Mouse (Mus musculus): ENCODE measurements around the gene Krt79. TPM values are rescaled to one million over a fixed set of nuclear protein-coding genes. Genes with fewer than 3 reads are reported as not detected.

Gene Krt79
- polyA plus RNA-seq, 1 experiment from 2014 or later = not detected

GRCm38 (mm10) chr15:101927340-101928080 is 12.6 kb downstream of the Krt79 start:
- ATAC-seq (peak; percentile 40; the same call in 1 of the 2 replicates), DNase-seq (peak; percentile 55)
- no peak overlapping the region for H3K27ac ChIP-seq (ENCODE audit: low read depth)
- H3K9ac ChIP-seq (replicated peaks) = no peak overlapping the region
- TF ChIP-seq EP300 (IDR thresholded peaks at IDR 0.05; ENCODE audit: low read depth) (no peak), CTCF (IDR thresholded peaks at IDR 0.05; ENCODE audit: low read depth) (no peak)
- WGBS (ENCODE audit: insufficient replicate concordance) = 62% methylated on average over 12 of the region's 12 CpGs
- no peaks in the 10 kb centered on the region for H3K36me3 ChIP-seq (replicated peaks; ENCODE audit: insufficient read depth, low read length)
- peaks cover 15% of the 10 kb centered on the region for H3K4me1 ChIP-seq (ENCODE audit: insufficient read depth)
- no peak overlapping the region for H3K4me2 ChIP-seq (ENCODE audit: low read depth, low read length)
- H3K9me3 ChIP-seq (ENCODE audit: low read length) = no peaks in the 10 kb centered on the region
- peaks cover 8% of the 10 kb centered on the region for H3K27me3 ChIP-seq (ENCODE audit: insufficient read depth, low read length)
- no peak overlapping the region for H3K4me3 ChIP-seq (ENCODE audit: low read depth, low read length)

- no peak for TF ChIP-seq EP300 (IDR thresholded peaks at IDR 0.05; ENCODE audit: low read depth)
- no peak for TF ChIP-seq CTCF (IDR thresholded peaks at IDR 0.05; ENCODE audit: low read depth)
- DNase-seq (no peak), ATAC-seq (peak; percentile 30; the same call in 1 of the 2 replicates)
- 83% methylated on average over 1 of the region's 1 CpGs for WGBS (ENCODE audit: insufficient replicate concordance)
- Histone ChIP-seq H3K27me3 (ENCODE audit: insufficient read depth, low read length) (peaks cover 2% of the 10 kb centered on the region), H3K9me3 (ENCODE audit: low read length) (no peaks in the 10 kb centered on the region), H3K4me3 (ENCODE audit: low read depth, low read length) (no peak overlapping the region), H3K9ac (replicated peaks) (no peak overlapping the region), H3K4me2 (ENCODE audit: low read depth, low read length) (no peak overlapping the region), H3K36me3 (replicated peaks; ENCODE audit: insufficient read depth, low read length) (no peaks in the 10 kb centered on the region), H3K27ac (ENCODE audit: low read depth) (no peak overlapping the region), H3K4me1 (ENCODE audit: insufficient read depth) (peaks cover 15% of the 10 kb centered on the region)
These were observed 15.1 kb downstream of the Krt79 start for GRCm38 (mm10) chr15:101925041-101925440.

- H3K27ac ChIP-seq (ENCODE audit: low read depth) = no peak within 1 kb of the TSS
- 75% methylated on average over 11 of the region's 11 CpGs for WGBS (ENCODE audit: insufficient replicate concordance)
- H3K4me2 ChIP-seq (ENCODE audit: low read depth, low read length) = no peak within 1 kb of the TSS
- ATAC-seq = no peak
- H3K9ac ChIP-seq (replicated peaks) = no peak within 1 kb of the TSS
- no peak for DNase-seq
- peaks cover 15% of the 10 kb centered on the region for H3K4me1 ChIP-seq (ENCODE audit: insufficient read depth)
- no peaks in the 10 kb centered on the region for H3K9me3 ChIP-seq (ENCODE audit: low read length)
- no peak for TF ChIP-seq CTCF (IDR thresholded peaks at IDR 0.05; ENCODE audit: low read depth)
- TF ChIP-seq EP300 (IDR thresholded peaks at IDR 0.05; ENCODE audit: low read depth) = no peak
- H3K4me3 ChIP-seq (ENCODE audit: low read depth, low read length) = no peak within 1 kb of the TSS
- no peaks in the 10 kb centered on the region for H3K27me3 ChIP-seq (ENCODE audit: insufficient read depth, low read length)
- H3K36me3 ChIP-seq (replicated peaks; ENCODE audit: insufficient read depth, low read length) = no peaks in the 10 kb centered on the region
These were observed 15.5 kb downstream of the Krt79 start, which contains the start of gene Krt4 for GRCm38 (mm10) chr15:101924635-101925034. Gene Krt4, minus strand, starts transcription at chr15:101924735.

GRCm38 (mm10) chr15:101922296-101922695 is 17.8 kb downstream of the Krt79 start:
- peak; percentile 67 for ATAC-seq

GRCm38 (mm10) chr15:101916072-101916471 is 24.1 kb downstream of the Krt79 start:
- no peak for ATAC-seq
- H3K27ac ChIP-seq (ENCODE audit: low read depth) = no peak overlapping the region
- WGBS (ENCODE audit: insufficient replicate concordance) = 53% methylated on average over 2 of the region's 2 CpGs

More at GRCm38 (mm10) chr15:101922296-101922695, 17.8 kb downstream of the Krt79 start:
- Histone ChIP-seq H3K4me2 (ENCODE audit: low read depth, low read length) (no peak overlapping the region), H3K27ac (ENCODE audit: low read depth) (no peak overlapping the region), H3K9ac (replicated peaks) (no peak overlapping the region), H3K36me3 (replicated peaks; ENCODE audit: insufficient read depth, low read length) (no peaks in the 10 kb centered on the region), H3K27me3 (ENCODE audit: insufficient read depth, low read length) (0 out of 2 replicates have a peak, but pooled peaks cover 9% of the 10 kb centered on the region), H3K4me3 (ENCODE audit: low read depth, low read length) (no peak overlapping the region), H3K4me1 (ENCODE audit: insufficient read depth) (peaks cover 11% of the 10 kb centered on the region), H3K9me3 (ENCODE audit: low read length) (no peaks in the 10 kb centered on the region)
- TF ChIP-seq EP300 (IDR thresholded peaks at IDR 0.05; ENCODE audit: low read depth) (no peak), CTCF (IDR thresholded peaks at IDR 0.05; ENCODE audit: low read depth) (no peak)
- DNase-seq = no peak
- WGBS (ENCODE audit: insufficient replicate concordance) = 64% methylated on average over 2 of the region's 2 CpGs

GRCm38 (mm10) chr15:101904849-101905248 is 35.3 kb downstream of the Krt79 start:
- 83% methylated on average over 5 of the region's 5 CpGs for WGBS (ENCODE audit: insufficient replicate concordance)
- DNase-seq = no peak

More at GRCm38 (mm10) chr15:101916072-101916471, 24.1 kb downstream of the Krt79 start:
- no peaks in the 10 kb centered on the region for H3K9me3 ChIP-seq (ENCODE audit: low read length)
- no peaks in the 10 kb centered on the region for H3K4me1 ChIP-seq (ENCODE audit: insufficient read depth)
- TF ChIP-seq CTCF (IDR thresholded peaks at IDR 0.05; ENCODE audit: low read depth) = no peak
- no peak for TF ChIP-seq EP300 (IDR thresholded peaks at IDR 0.05; ENCODE audit: low read depth)
- no peak overlapping the region for H3K9ac ChIP-seq (replicated peaks)
- H3K4me2 ChIP-seq (ENCODE audit: low read depth, low read length) = no peak overlapping the region
- H3K27me3 ChIP-seq (ENCODE audit: insufficient read depth, low read length) = peaks cover 13% of the 10 kb centered on the region; the same call in 1 of the 2 replicates
- no peaks in the 10 kb centered on the region for H3K36me3 ChIP-seq (replicated peaks; ENCODE audit: insufficient read depth, low read length)
- DNase-seq = no peak
- H3K4me3 ChIP-seq (ENCODE audit: low read depth, low read length) = no peak overlapping the region

More at GRCm38 (mm10) chr15:101904849-101905248, 35.3 kb downstream of the Krt79 start:
- no peaks in the 10 kb centered on the region for H3K36me3 ChIP-seq (replicated peaks; ENCODE audit: insufficient read depth, low read length)
- H3K27me3 ChIP-seq (ENCODE audit: insufficient read depth, low read length) = no peaks in the 10 kb centered on the region
- no peak for TF ChIP-seq EP300 (IDR thresholded peaks at IDR 0.05; ENCODE audit: low read depth)
- no peak for TF ChIP-seq CTCF (IDR thresholded peaks at IDR 0.05; ENCODE audit: low read depth)
- no peak overlapping the region for H3K27ac ChIP-seq (ENCODE audit: low read depth)
- H3K4me1 ChIP-seq (ENCODE audit: insufficient read depth) = no peaks in the 10 kb centered on the region
- no peak overlapping the region for H3K4me2 ChIP-seq (ENCODE audit: low read depth, low read length)
- H3K9me3 ChIP-seq (ENCODE audit: low read length) = no peaks in the 10 kb centered on the region
- ATAC-seq = no peak
- H3K9ac ChIP-seq (replicated peaks) = no peak overlapping the region
- H3K4me3 ChIP-seq (ENCODE audit: low read depth, low read length) = no peak overlapping the region
